Mouse (Mus musculus) intestine, embryonic 16.5 days (tissue): ENCODE data around the gene Fgfr2. TPM values are rescaled to one million over a fixed set of nuclear protein-coding genes. Genes with fewer than 3 reads are reported as not detected.

Experiments used
- ATAC-seq: fragments of 200-750 bp; cut with Nextera tagmentation; 2 replicates; pipeline ENCODE4 v1.8.0; 2017; ENCODE audit warnings: moderate TSS enrichment, moderate library complexity
- H3K27ac ChIP-seq: fragments of 300-500 bp; sonication (generic); 2 replicates; pipeline ENCODE4 v1.5.1; 2014; ENCODE audit warnings: mild to moderate bottlenecking, low read length
- H3K27me3 ChIP-seq: fragments of 300-500 bp; sonication (generic); replicated peaks from 2 replicates; pipeline ENCODE4 v1.6.1; 2014; ENCODE audit warnings: low read length, control low read depth, mixed read lengths; ENCODE audit not compliant: control insufficient read depth, insufficient read depth
- H3K36me3 ChIP-seq: fragments of 300-500 bp; sonication (generic); 2 replicates; pipeline ENCODE4 v1.6.1; 2014; ENCODE audit warnings: low read length, control low read depth; ENCODE audit not compliant: control insufficient read depth, insufficient read depth
- H3K4me1 ChIP-seq: fragments of 300-500 bp; sonication (generic); 2 replicates; pipeline ENCODE4 v1.6.1; 2014; ENCODE audit warnings: low read length, control low read depth, mixed read lengths; ENCODE audit not compliant: control insufficient read depth, insufficient read depth
- H3K4me2 ChIP-seq: fragments of 300-500 bp; sonication (generic); 2 replicates; pipeline ENCODE4 v1.6.1; 2014; ENCODE audit warnings: low read depth, low read length, control low read depth
- H3K4me3 ChIP-seq: fragments of 300-500 bp; sonication (generic); 2 replicates; pipeline ENCODE4 v1.5.1; 2014; ENCODE audit warnings: mild to moderate bottlenecking, low read length
- H3K9ac ChIP-seq: fragments of 300-500 bp; sonication (generic); 2 replicates; pipeline ENCODE4 v1.6.1; 2014; ENCODE audit warnings: low read depth, low read length
- H3K9me3 ChIP-seq: fragments of 300-500 bp; sonication (generic); 2 replicates; pipeline ENCODE4 v1.6.1; 2016; ENCODE audit warnings: low read length, control low read depth; ENCODE audit not compliant: control insufficient read depth
- WGBS: fragments of 180-500 bp; shearing (Covaris S2); extraction: QIAGEN DNeasy Blood & Tissue Kit; methylation state at CpG from one replicate; pipeline ENCODE4 v1.1.7; 2014; 5-methylcytosine and 5-hydroxymethylcytosine counted together
- polyA plus RNA-seq: library from polyadenylated mRNA; unstranded; fragments of >200 nt; fragmentation: Nextera tagmentation; extraction: Ambion mirVana; gene quantifications from 2 replicates; pipeline ENCODE4 v1.2.1, GENCODE M21; 2015

Gene Fgfr2
- polyA plus RNA-seq, 1 experiment from 2014 or later, result 47.3 TPM

GRCm38 (mm10) chr7:131236091-131236490 is 1887.1 kb downstream of the Fgfr2 start:
- no peak overlapping the region for H3K4me3 ChIP-seq
- no peak overlapping the region for H3K27ac ChIP-seq
- H3K9me3 ChIP-seq, result no peaks in the 10 kb centered on the region
- no peak overlapping the region for H3K4me2 ChIP-seq
- no peaks in the 10 kb centered on the region for H3K4me1 ChIP-seq
- ATAC-seq, result no peak
- H3K36me3 ChIP-seq, result no peaks in the 10 kb centered on the region
- no peak overlapping the region for H3K9ac ChIP-seq
- no peaks in the 10 kb centered on the region for H3K27me3 ChIP-seq

GRCm38 (mm10) chr7:131223086-131223485 is 1900.1 kb downstream of the Fgfr2 start:
- Histone ChIP-seq H3K4me3 (no peak overlapping the region), H3K27ac (no peak overlapping the region), H3K4me2 (no peak overlapping the region), H3K9me3 (no peaks in the 10 kb centered on the region), H3K36me3 (no peaks in the 10 kb centered on the region), H3K4me1 (no peaks in the 10 kb centered on the region), H3K27me3 (no peaks in the 10 kb centered on the region), H3K9ac (no peak overlapping the region)
- no peak for ATAC-seq
- WGBS, result 65% methylated on average over 5 of the region's 5 CpGs

- Histone ChIP-seq H3K4me2 (no peak overlapping the region), H3K4me3 (no peak overlapping the region), H3K27ac (no peak overlapping the region), H3K36me3 (no peaks in the 10 kb centered on the region), H3K9me3 (no peaks in the 10 kb centered on the region), H3K27me3 (no peaks in the 10 kb centered on the region), H3K4me1 (no peaks in the 10 kb centered on the region), H3K9ac (no peak overlapping the region)
- ATAC-seq, result no peak
- WGBS, result 95% methylated on average over 14 of the region's 14 CpGs
Observed at GRCm38 (mm10) chr7:131187996-131188395, 1935.2 kb downstream of the Fgfr2 start.

GRCm38 (mm10) chr7:131187047-131187446 is 1936.1 kb downstream of the Fgfr2 start:
- Histone ChIP-seq H3K27ac (no peak overlapping the region), H3K27me3 (no peaks in the 10 kb centered on the region), H3K9me3 (no peaks in the 10 kb centered on the region), H3K9ac (no peak overlapping the region), H3K36me3 (no peaks in the 10 kb centered on the region), H3K4me3 (no peak overlapping the region), H3K4me1 (no peaks in the 10 kb centered on the region), H3K4me2 (no peak overlapping the region)
- WGBS, result 61% methylated on average over 8 of the region's 8 CpGs
- ATAC-seq, result no peak

GRCm38 (mm10) chr7:131184339-131184738 is 1938.8 kb downstream of the Fgfr2 start:
- Histone ChIP-seq H3K36me3 (no peaks in the 10 kb centered on the region), H3K27ac (no peak overlapping the region), H3K9me3 (no peaks in the 10 kb centered on the region), H3K4me2 (no peak overlapping the region), H3K27me3 (no peaks in the 10 kb centered on the region), H3K4me1 (no peaks in the 10 kb centered on the region), H3K9ac (no peak overlapping the region), H3K4me3 (no peak overlapping the region)
- ATAC-seq, result no peak
- 65% methylated on average over 8 of the region's 8 CpGs for WGBS

- WGBS, result 43% methylated on average over 4 of the region's 4 CpGs
- Histone ChIP-seq H3K9ac (no peak overlapping the region), H3K27me3 (no peaks in the 10 kb centered on the region), H3K4me2 (no peak overlapping the region), H3K36me3 (no peaks in the 10 kb centered on the region), H3K9me3 (no peaks in the 10 kb centered on the region), H3K27ac (no peak overlapping the region), H3K4me1 (no peaks in the 10 kb centered on the region), H3K4me3 (no peak overlapping the region)
- ATAC-seq, result no peak
Observed at GRCm38 (mm10) chr7:131182685-131183084, 1940.5 kb downstream of the Fgfr2 start.

GRCm38 (mm10) chr7:131174121-131174520 is 1949.0 kb downstream of the Fgfr2 start, which contains the start of gene 5430419D17Rik:
TSS of gene 5430419D17Rik (plus strand) at chr7:131174402.
- no peaks in the 10 kb centered on the region for H3K4me1 ChIP-seq
- ATAC-seq, result no peak
- no peak within 1 kb of the TSS for H3K4me3 ChIP-seq
- H3K4me2 ChIP-seq, result no peak within 1 kb of the TSS
- H3K9ac ChIP-seq, result no peak within 1 kb of the TSS
- H3K36me3 ChIP-seq, result no peaks in the 10 kb centered on the region
- no peaks in the 10 kb centered on the region for H3K27me3 ChIP-seq
- H3K27ac ChIP-seq, result no peak within 1 kb of the TSS
- 85% methylated on average over 9 of the region's 9 CpGs for WGBS
- no peaks in the 10 kb centered on the region for H3K9me3 ChIP-seq

- Histone ChIP-seq H3K9ac (no peak overlapping the region), H3K4me2 (no peak overlapping the region), H3K4me3 (no peak overlapping the region), H3K36me3 (no peaks in the 10 kb centered on the region), H3K27me3 (no peaks in the 10 kb centered on the region), H3K9me3 (no peaks in the 10 kb centered on the region), H3K4me1 (no peaks in the 10 kb centered on the region), H3K27ac (no peak overlapping the region)
- no peak for ATAC-seq
- WGBS, result 22% methylated on average over 2 of the region's 2 CpGs
Observed at GRCm38 (mm10) chr7:131169099-131169498, 1954.1 kb downstream of the Fgfr2 start.

- no peak overlapping the region for H3K27ac ChIP-seq
- no peaks in the 10 kb centered on the region for H3K9me3 ChIP-seq
- no peaks in the 10 kb centered on the region for H3K36me3 ChIP-seq
- 78% methylated on average over 3 of the region's 3 CpGs for WGBS
- no peak for ATAC-seq
- H3K9ac ChIP-seq, result no peak overlapping the region
- H3K4me3 ChIP-seq, result no peak overlapping the region
- H3K4me1 ChIP-seq, result no peaks in the 10 kb centered on the region
- H3K27me3 ChIP-seq, result no peaks in the 10 kb centered on the region
- H3K4me2 ChIP-seq, result no peak overlapping the region
Observed at GRCm38 (mm10) chr7:131167771-131168170, 1955.4 kb downstream of the Fgfr2 start.

GRCm38 (mm10) chr7:131162251-131162650 is 1960.9 kb downstream of the Fgfr2 start:
- no peak for ATAC-seq
- H3K27ac ChIP-seq, result no peak overlapping the region
- H3K4me1 ChIP-seq, result no peaks in the 10 kb centered on the region
- H3K4me2 ChIP-seq, result no peak overlapping the region
- no peaks in the 10 kb centered on the region for H3K9me3 ChIP-seq
- 61% methylated on average over 7 of the region's 7 CpGs for WGBS
- H3K9ac ChIP-seq, result no peak overlapping the region
- H3K4me3 ChIP-seq, result no peak overlapping the region
- no peaks in the 10 kb centered on the region for H3K36me3 ChIP-seq
- no peaks in the 10 kb centered on the region for H3K27me3 ChIP-seq
